Mouse (Mus musculus) C2C12 (cell line): Measurements from ENCODE around the gene Rps6kc1.

Source experiments
- CTCF ChIP-seq: IDR thresholded peaks from one replicate; pipeline ENCODE4 v1.5.1; 2011; ENCODE audit not compliant: control insufficient read depth, insufficient read depth, insufficient read length
- MYOD1 ChIP-seq: IDR thresholded peaks from one replicate; pipeline ENCODE4 v1.6.1; 2011; ENCODE audit warnings: low read depth; ENCODE audit not compliant: control insufficient read depth, insufficient read length
- MYOG ChIP-seq: IDR thresholded peaks from one replicate; pipeline ENCODE4 v1.6.1; 2011; ENCODE audit not compliant: control insufficient read depth, insufficient read length; ENCODE audit errors: extremely low read depth
- USF1 ChIP-seq: IDR thresholded peaks from one replicate; pipeline ENCODE4 v1.6.1; 2011; ENCODE audit warnings: low read depth, mild to moderate bottlenecking, control low read depth, moderate library complexity

DNA sequence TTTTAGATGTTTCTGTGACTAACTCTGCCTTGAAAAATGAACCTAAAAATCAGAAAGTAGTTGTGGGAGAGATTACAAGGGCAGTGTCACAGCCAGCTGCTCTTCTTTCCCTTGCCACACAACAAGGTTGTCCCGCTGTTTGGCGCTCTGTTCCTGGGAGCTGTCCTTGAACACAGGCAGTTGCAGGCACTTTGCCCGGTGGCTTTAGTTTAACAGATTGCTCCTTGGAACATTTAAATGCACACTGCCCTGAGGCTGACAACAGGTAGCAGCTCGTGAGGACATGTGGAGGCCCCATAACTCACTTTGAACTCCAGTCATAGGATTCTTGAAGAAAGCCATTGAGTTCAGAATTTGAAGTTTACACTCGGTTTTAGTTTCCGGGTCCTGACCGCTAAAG is 36.9 kb upstream of the Rps6kc1 start:
- TF ChIP-seq USF1 (no peak), CTCF (no peak), MYOG (no peak), MYOD1 (no peak)
